Mouse (Mus musculus) thymus, adult 2 months (tissue): Measurements from ENCODE around the gene Prr3.

ENCODE experiments used
- CTCF ChIP-seq: fragments of 200-500 bp; IDR thresholded peaks from 2 replicates; pipeline ENCODE4 v1.5.1; 2012; ENCODE audit warnings: mild to moderate bottlenecking, control low read depth, low read length, moderate library complexity, borderline replicate concordance; ENCODE audit not compliant: control insufficient read depth, poor library complexity, insufficient read depth; ENCODE audit errors: extremely low read depth
- POLR2A ChIP-seq: fragments of 200-500 bp; IDR thresholded peaks from 2 replicates; pipeline ENCODE4 v1.6.1; 2012; ENCODE audit warnings: mild to moderate bottlenecking, low read length, control low read depth, moderate library complexity; ENCODE audit not compliant: control insufficient read depth, poor library complexity, insufficient read depth; ENCODE audit errors: extremely low read depth

- TF ChIP-seq CTCF (no peak), POLR2A (peak; percentile 47; the same call in 1 of the 2 replicates)
These were observed 14.3 kb upstream of the Prr3 start for GRCm38 (mm10) chr17:35994175-35994878.
